Mouse (Mus musculus): ENCODE results near the gene Mdk.

DNA sequence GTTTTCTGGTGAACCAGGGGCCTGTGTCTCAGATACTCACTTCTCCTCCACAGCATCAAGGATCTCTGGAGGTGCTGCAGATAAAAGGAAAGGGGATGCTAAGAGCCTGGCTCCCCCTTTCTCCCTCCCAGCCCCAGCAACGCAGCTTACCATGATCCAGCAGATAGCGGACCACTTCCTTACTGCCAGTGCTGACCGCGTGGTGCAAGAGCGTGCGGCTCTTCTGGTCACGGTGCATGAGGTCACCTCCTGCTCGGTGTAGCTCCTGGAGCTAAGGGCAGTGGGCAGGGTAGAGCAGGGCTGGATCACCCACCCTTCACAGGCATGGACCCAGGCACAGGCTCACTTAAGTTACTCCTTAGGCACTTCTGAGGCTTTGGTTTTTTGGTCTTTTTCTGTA lies 1.9 kb upstream of the Mdk start:
- TF ChIP-seq CTCF (conservative IDR thresholded peaks at IDR 0.05; ENCODE audit: low read length) (no peak), NANOG (IDR thresholded peaks at IDR 0.05; ENCODE audit: borderline replicate concordance, low read length) (no peak), POU5F1 (IDR thresholded peaks at IDR 0.05; ENCODE audit: borderline replicate concordance, low read length) (no peak)

All from E14TG2a.4 (cell line).